ENCODE assay signal across 21 mouse cellular contexts in genomic region chr3:99965863-99966262, GRCm38 (mm10).
DNase-seq lines count a peak whose midpoint lies in the region; ATAC-seq lines count a peak whose summit lies in the region.
"Had no signal": no experiment of that assay in that cellular context is flagged by ENCODE, and none has a peak within 500 bp of the region (broad histone marks: within the 10 kb centered on the region; RNA-seq: fewer than 3 reads in every experiment).

No protein-coding gene starts in this region.

- peak; percentile 52 for DNase-seq in embryo, embryonic 10.5 days (ENCODE audit: low spot score)
- DNase-seq in embryonic facial prominence, embryonic 11.5 days (ENCODE audit: low spot score) = peak; percentile 52
- peak; percentile 81 for DNase-seq in hindlimb bud, embryonic 11.5 days (ENCODE audit: extremely low spot score, low read depth, low spot score)
- no peak for DNase-seq in right cerebral cortex, postnatal 36 days (ENCODE audit: low spot score in 2 of 2)
- DNase-seq: adrenal gland, postnatal 25 days; cerebellum, adult 9-10 months; heart, adult 11 months; heart, postnatal 10 days; kidney, postnatal 25 days; liver, postnatal 0 days; spleen, adult 18-20 months had no signal

- H3K4me2 ChIP-seq in embryonic facial prominence, embryonic 11.5 days (ENCODE audit: low read depth, low read length) = no peak overlapping the region
- H3K4me2 ChIP-seq in limb, embryonic 15.5 days = no peak overlapping the region
- H3K4me2 ChIP-seq in midbrain, embryonic 16.5 days (ENCODE audit: low read length) = no peak overlapping the region
- H3K4me2 ChIP-seq in forebrain, embryonic 16.5 days (ENCODE audit: low read length) = no peak overlapping the region
- H3K4me2 ChIP-seq: heart, embryonic 12.5 days; hindbrain, embryonic 13.5 days; intestine, embryonic 15.5 days; liver, embryonic 11.5 days; midbrain, embryonic 11.5 days had no signal

- no peak overlapping the region for H3K9ac ChIP-seq in embryonic facial prominence, embryonic 11.5 days (replicated peaks; ENCODE audit: low read length)
- H3K9ac ChIP-seq in limb, embryonic 15.5 days = no peak overlapping the region
- H3K9ac ChIP-seq in midbrain, embryonic 16.5 days (ENCODE audit: low read depth, low read length) = no peak overlapping the region
- H3K9ac ChIP-seq in forebrain, embryonic 16.5 days (replicated peaks; ENCODE audit: low read depth, low read length) = no peak overlapping the region
- H3K9ac ChIP-seq: heart, embryonic 12.5 days; hindbrain, embryonic 13.5 days; intestine, embryonic 15.5 days; liver, postnatal 0 days had no signal

- H3K4me1 ChIP-seq in embryonic facial prominence, embryonic 11.5 days (ENCODE audit: control insufficient read depth, insufficient read depth, low read length) = no peaks in the 10 kb centered on the region
- H3K4me1 ChIP-seq in limb, embryonic 15.5 days = peaks cover 14% of the 10 kb centered on the region
- no peaks in the 10 kb centered on the region for H3K4me1 ChIP-seq in midbrain, embryonic 16.5 days (ENCODE audit: control insufficient read depth, insufficient read depth, low read length)
- no peaks in the 10 kb centered on the region for H3K4me1 ChIP-seq in forebrain, embryonic 16.5 days (replicated peaks; ENCODE audit: control insufficient read depth, insufficient read depth, low read length)
- H3K4me1 ChIP-seq: heart, embryonic 12.5 days; intestine, embryonic 15.5 days had no signal

- no peaks in the 10 kb centered on the region for H3K36me3 ChIP-seq in embryonic facial prominence, embryonic 11.5 days (replicated peaks; ENCODE audit: control insufficient read depth, insufficient read depth, low read depth, low read length)
- no peaks in the 10 kb centered on the region for H3K36me3 ChIP-seq in limb, embryonic 15.5 days
- no peaks in the 10 kb centered on the region for H3K36me3 ChIP-seq in midbrain, embryonic 16.5 days (ENCODE audit: control insufficient read depth, insufficient read depth, low read length)
- H3K36me3 ChIP-seq in forebrain, embryonic 16.5 days (ENCODE audit: control insufficient read depth, insufficient read depth) = no peaks in the 10 kb centered on the region
- H3K36me3 ChIP-seq: heart, embryonic 12.5 days; hindbrain, embryonic 13.5 days; intestine, embryonic 15.5 days had no signal

- 22% methylated on average over 4 of the region's 4 CpGs for WGBS in embryonic facial prominence, embryonic 11.5 days
- WGBS in limb, embryonic 15.5 days = 21% methylated on average over 4 of the region's 4 CpGs
- WGBS in midbrain, embryonic 16.5 days = 69% methylated on average over 4 of the region's 4 CpGs
- WGBS in forebrain, embryonic 16.5 days = 71% methylated on average over 4 of the region's 4 CpGs

- H3K27me3 ChIP-seq in embryonic facial prominence, embryonic 11.5 days (ENCODE audit: control insufficient read depth, insufficient read depth, low read length) = no peaks in the 10 kb centered on the region
- 0 out of 2 replicates have a peak, but pooled peaks cover 9% of the 10 kb centered on the region for H3K27me3 ChIP-seq in limb, embryonic 15.5 days
- no peaks in the 10 kb centered on the region for H3K27me3 ChIP-seq in midbrain, embryonic 16.5 days (ENCODE audit: control insufficient read depth, insufficient read depth, low read depth, low read length)
- H3K27me3 ChIP-seq in forebrain, embryonic 16.5 days (replicated peaks; ENCODE audit: control insufficient read depth, insufficient read depth, low read length) = no peaks in the 10 kb centered on the region
- H3K27me3 ChIP-seq: heart, embryonic 12.5 days; hindbrain, embryonic 13.5 days; intestine, embryonic 15.5 days had no signal

- ATAC-seq in embryonic facial prominence, embryonic 11.5 days (replicated peaks; ENCODE audit: insufficient number of reproducible peaks, low FRiP score, low TSS enrichment, low read depth) = no peak
- ATAC-seq in limb, embryonic 15.5 days (ENCODE audit: insufficient number of reproducible peaks, low FRiP score, low TSS enrichment, low read depth) = 0 out of 2 replicates have a peak, but pooled peaks have one; percentile 40
- ATAC-seq in midbrain, embryonic 16.5 days = no peak
- ATAC-seq in forebrain, embryonic 16.5 days = no peak
- ATAC-seq: intestine, embryonic 15.5 days; liver, postnatal 0 days; lung, postnatal 0 days had no signal

- no peaks in the 10 kb centered on the region for H3K9me3 ChIP-seq in embryonic facial prominence, embryonic 11.5 days (replicated peaks; ENCODE audit: control insufficient read depth, low read length)
- H3K9me3 ChIP-seq in limb, embryonic 15.5 days = no peaks in the 10 kb centered on the region
- H3K9me3 ChIP-seq in midbrain, embryonic 16.5 days (replicated peaks; ENCODE audit: control insufficient read depth, low read length, poor library complexity, severe bottlenecking) = no peaks in the 10 kb centered on the region
- H3K9me3 ChIP-seq in forebrain, embryonic 16.5 days (ENCODE audit: control insufficient read depth, low read length) = no peaks in the 10 kb centered on the region
- H3K9me3 ChIP-seq: heart, embryonic 12.5 days; hindbrain, embryonic 13.5 days; intestine, embryonic 15.5 days had no signal

- no peak overlapping the region for H3K27ac ChIP-seq in embryonic facial prominence, embryonic 11.5 days (replicated peaks; ENCODE audit: low read depth, low read length)
- no peak overlapping the region; the same call in 1 of the 2 replicates for H3K27ac ChIP-seq in limb, embryonic 15.5 days
- H3K27ac ChIP-seq in midbrain, embryonic 16.5 days (ENCODE audit: low read length) = no peak overlapping the region
- H3K27ac ChIP-seq in forebrain, embryonic 16.5 days (ENCODE audit: low read length) = no peak overlapping the region
- H3K27ac ChIP-seq: hindbrain, embryonic 13.5 days; intestine, embryonic 15.5 days; macrophage had no signal

- H3K4me3 ChIP-seq in embryonic facial prominence, embryonic 11.5 days (ENCODE audit: low read depth, low read length) = no peak overlapping the region
- no peak overlapping the region for H3K4me3 ChIP-seq in limb, embryonic 15.5 days
- H3K4me3 ChIP-seq in midbrain, embryonic 16.5 days (ENCODE audit: low read depth, low read length) = no peak overlapping the region
- H3K4me3 ChIP-seq in forebrain, embryonic 16.5 days (replicated peaks; ENCODE audit: low read length) = no peak overlapping the region
- H3K4me3 ChIP-seq: heart, embryonic 12.5 days; hindbrain, embryonic 13.5 days; intestine, embryonic 15.5 days had no signal

Comparison
In these comparisons a context has a peak if more than half of its experiments do, and no peak if none do; other contexts are left out.
1. DNase-seq: peak in embryo, embryonic 10.5 days (single experiment), embryonic facial prominence, embryonic 11.5 days (single experiment) and hindlimb bud, embryonic 11.5 days (single experiment); none in right cerebral cortex, postnatal 36 days (0 of 2).